Mouse (Mus musculus): ENCODE data around the gene Magi3.

The Magi3 gene

GRCm38 (mm10) chr3:104189234-104189633 lies 30.9 kb downstream of the Magi3 start:
- DNase-seq: no peak

GRCm38 (mm10) chr3:104184270-104184669 lies 35.9 kb downstream of the Magi3 start:
- no peak for DNase-seq

- DNase-seq: no peak
Observed at GRCm38 (mm10) chr3:104183656-104184055, 36.5 kb downstream of the Magi3 start.

- no peak for DNase-seq
Observed at GRCm38 (mm10) chr3:104182711-104183110, 37.5 kb downstream of the Magi3 start.

- DNase-seq: no peak
Observed at GRCm38 (mm10) chr3:104161347-104161746, 58.8 kb downstream of the Magi3 start.

- no peak for DNase-seq
Observed at GRCm38 (mm10) chr3:104160603-104161002, 59.6 kb downstream of the Magi3 start.

GRCm38 (mm10) chr3:104150146-104150545 lies 70.0 kb downstream of the Magi3 start:
- DNase-seq: no peak

- DNase-seq: peak; percentile 3
Observed at GRCm38 (mm10) chr3:104142376-104142775, 77.8 kb downstream of the Magi3 start.

- DNase-seq: no peak
Observed at GRCm38 (mm10) chr3:104138953-104139450, 81.2 kb downstream of the Magi3 start.

- DNase-seq: no peak
Observed at GRCm38 (mm10) chr3:104125628-104126027, 94.5 kb downstream of the Magi3 start.

GRCm38 (mm10) chr3:104123846-104124245 lies 96.3 kb downstream of the Magi3 start:
- no peak for DNase-seq

- DNase-seq: no peak
Observed at GRCm38 (mm10) chr3:104109478-104109877, 110.7 kb downstream of the Magi3 start.

GRCm38 (mm10) chr3:104104942-104105341 lies 115.2 kb downstream of the Magi3 start:
- DNase-seq: peak; percentile 55

- DNase-seq: no peak
Observed at GRCm38 (mm10) chr3:104101721-104102120, 118.5 kb downstream of the Magi3 start.

GRCm38 (mm10) chr3:104101249-104101648 lies 118.9 kb downstream of the Magi3 start:
- no peak for DNase-seq

GRCm38 (mm10) chr3:104095936-104096335 lies 124.2 kb downstream of the Magi3 start:
- DNase-seq: no peak

GRCm38 (mm10) chr3:104094646-104095045 lies 125.5 kb downstream of the Magi3 start:
- DNase-seq: no peak

GRCm38 (mm10) chr3:104092759-104093158 lies 127.4 kb downstream of the Magi3 start:
- no peak for DNase-seq

- no peak for DNase-seq
Observed at GRCm38 (mm10) chr3:104082031-104082430, 138.1 kb downstream of the Magi3 start.

GRCm38 (mm10) chr3:104078725-104079124 lies 141.4 kb downstream of the Magi3 start:
- peak; percentile 14 for DNase-seq

GRCm38 (mm10) chr3:104069395-104069794 lies 150.8 kb downstream of the Magi3 start:
- no peak for DNase-seq

GRCm38 (mm10) chr3:104059001-104059622 lies 161.1 kb downstream of the Magi3 start:
- DNase-seq: peak; percentile 34

- DNase-seq: no peak
Observed at GRCm38 (mm10) chr3:104032747-104033146, 187.4 kb downstream of the Magi3 start.

GRCm38 (mm10) chr3:104032086-104032485 lies 188.1 kb downstream of the Magi3 start:
- no peak for DNase-seq

- DNase-seq: no peak
Observed at GRCm38 (mm10) chr3:104026938-104027337, 193.2 kb downstream of the Magi3 start.
